Mouse (Mus musculus): ENCODE measurements at regions not wholly inside any gene's neighbourhood (a gene's known extent, or its start where the extent isn't known, plus 50 kb on each side); places are given as distances from the start of the nearest gene placed in this dataset.
"Not testable (repeated sequence)": the region's sequence is repeated elsewhere in the genome, so short reads cannot be mapped to it uniquely, and the experiment has no call there.

- DNase-seq (ENCODE audit: low spot score in 2 of 2): no peak
Measured at GRCm38 (mm10) chr13:44659861-44660260, 69.4 kb upstream of the Jarid2 start.

DNA sequence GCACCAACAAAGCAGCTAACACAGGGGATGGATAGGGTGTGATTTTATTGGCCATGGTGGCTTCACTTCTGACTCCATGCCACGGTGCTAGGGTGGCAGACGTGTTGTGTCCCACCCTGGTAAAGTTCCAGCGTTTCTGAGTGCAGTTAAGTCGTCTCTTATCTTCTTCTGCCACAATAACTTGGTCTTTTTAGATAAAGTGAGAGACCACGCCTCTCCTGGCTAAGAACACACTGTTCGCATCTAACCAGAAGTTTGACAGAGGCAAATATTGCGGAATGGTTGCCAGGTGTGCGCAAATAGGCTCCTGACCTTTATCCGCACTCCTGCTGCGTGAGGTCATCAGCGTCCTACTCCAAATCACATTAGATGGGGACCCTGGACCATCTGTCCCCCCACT lies 66.2 kb upstream of the Jarid2 start:
- peak; percentile 48 to 61 for DNase-seq (ENCODE audit: low spot score in 2 of 2)

DNA sequence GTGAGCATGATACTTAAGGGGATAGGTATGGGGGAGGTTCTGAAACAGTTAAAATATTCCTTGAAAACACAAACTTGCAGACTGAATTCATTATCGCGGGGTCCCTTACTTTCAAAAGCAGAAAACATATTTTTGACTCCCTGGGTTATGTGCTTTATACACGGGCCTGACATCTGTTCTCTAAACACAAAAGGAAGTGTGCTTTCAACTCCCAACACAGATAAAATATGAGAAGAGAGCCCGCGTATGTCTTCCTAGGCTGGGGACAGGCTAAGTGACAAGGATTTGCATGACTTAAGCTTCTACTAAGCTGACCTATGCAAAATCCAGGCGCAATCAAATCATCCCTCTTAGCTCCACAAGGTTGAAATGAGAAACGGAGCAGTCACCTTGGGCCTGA lies 65.5 kb upstream of the Jarid2 start:
- no peak for DNase-seq (ENCODE audit: low spot score in 2 of 2)

GRCm38 (mm10) chr13:44669761-44670160 lies 59.5 kb upstream of the Jarid2 start:
- DNase-seq (ENCODE audit: low spot score in 2 of 2): no peak

DNA sequence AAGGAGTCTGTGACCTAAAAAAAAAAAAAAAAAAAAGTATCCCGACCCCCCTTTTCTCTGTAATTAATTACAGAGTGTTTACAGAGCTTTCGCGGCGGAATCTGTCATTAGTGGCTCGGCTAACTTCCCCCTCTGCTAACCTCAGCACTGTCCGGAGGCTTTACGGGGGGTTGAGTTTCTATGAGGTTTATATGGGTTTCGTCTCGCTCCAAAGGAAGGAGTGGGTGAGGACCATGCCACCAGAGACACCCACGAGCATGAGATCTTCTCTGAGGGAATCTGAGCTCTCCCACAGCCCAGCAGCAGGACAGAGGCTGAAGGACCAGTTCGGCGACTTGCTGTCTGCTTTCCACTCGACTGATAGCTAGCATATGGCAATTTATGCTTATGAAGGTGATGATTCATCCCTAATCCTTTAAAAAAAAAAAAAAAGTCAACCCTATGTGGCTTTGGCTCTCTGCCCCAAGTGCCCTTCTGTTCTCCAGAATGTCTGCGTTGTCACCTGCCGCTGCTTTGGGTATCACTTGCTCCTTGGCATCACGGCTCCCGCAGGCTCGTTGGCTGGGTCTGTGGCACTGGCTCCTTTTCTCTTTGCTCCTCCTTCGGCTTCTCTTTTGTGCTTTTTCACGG lies 55.8 kb upstream of the Jarid2 start:
- DNase-seq (ENCODE audit: low spot score in 2 of 2): no peak

DNA sequence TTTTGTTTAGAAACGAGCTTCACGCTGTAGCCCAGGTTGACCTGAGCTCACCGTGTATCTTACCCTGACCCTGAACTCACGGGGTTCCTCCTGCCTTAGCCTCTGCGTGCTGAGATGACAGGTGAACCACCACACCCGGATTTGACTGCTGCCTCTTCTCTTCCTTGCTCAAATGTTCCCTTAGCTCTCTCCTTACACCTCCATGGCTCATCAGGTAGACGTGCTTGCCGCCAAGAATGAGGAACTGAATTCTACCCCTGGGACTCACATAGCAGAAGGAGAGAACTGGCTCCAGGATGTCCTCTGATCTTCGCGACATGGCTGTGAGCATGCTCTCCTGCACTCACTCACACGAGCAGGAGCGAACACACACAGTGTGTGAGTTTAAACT lies 55.3 kb upstream of the Jarid2 start:
- DNase-seq (ENCODE audit: low spot score in 2 of 2): no peak

DNA sequence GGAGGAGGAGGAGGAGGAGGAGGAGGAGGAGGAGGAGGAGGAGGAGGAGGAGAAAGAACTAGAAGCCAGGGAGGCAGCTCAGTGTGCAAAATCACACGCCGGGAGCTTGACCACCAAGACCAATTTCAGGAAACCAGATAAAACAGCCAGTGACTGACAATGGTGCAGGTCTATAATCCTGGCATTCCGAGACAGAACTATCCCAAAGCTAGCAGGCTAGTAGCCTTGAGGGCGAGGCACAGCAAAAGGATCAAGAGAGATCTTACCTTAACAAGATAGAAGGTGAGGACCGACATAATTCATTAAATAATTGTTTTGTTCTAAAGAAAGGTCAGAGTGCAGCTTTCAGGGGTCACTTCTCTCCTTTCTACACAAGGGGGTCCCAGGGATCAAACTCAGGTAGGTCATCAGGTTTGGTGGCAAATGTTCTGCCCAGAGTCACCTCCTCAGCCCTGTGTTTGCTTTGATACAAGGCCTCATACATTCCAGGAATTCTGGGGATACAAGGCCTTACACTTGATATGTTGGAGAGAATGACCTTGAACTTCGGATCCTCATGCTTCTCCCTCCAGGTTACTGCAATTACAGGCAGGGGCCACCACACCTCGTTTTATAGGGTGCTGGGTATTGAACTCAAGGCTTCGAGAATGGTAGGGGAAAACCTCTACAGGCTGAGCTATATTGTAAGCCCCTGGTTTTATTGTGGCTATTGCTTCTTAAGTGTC lies 54.2 kb upstream of the Jarid2 start:
- DNase-seq (ENCODE audit: low spot score in 2 of 2): no peak

- no peak for DNase-seq (ENCODE audit: low spot score in 2 of 2)
Measured at GRCm38 (mm10) chr13:44676041-44676440, 53.2 kb upstream of the Jarid2 start.

GRCm38 (mm10) chr13:44678121-44678520 lies 51.2 kb upstream of the Jarid2 start:
- DNase-seq (ENCODE audit: low spot score in 2 of 2): no peak

GRCm38 (mm10) chr13:44679457-44679856 lies 49.8 kb upstream of the Jarid2 start:
- not testable (repeated sequence) for DNase-seq (ENCODE audit: low spot score in 2 of 2)
